Mouse (Mus musculus) limb, embryonic 10.5 days (tissue): ENCODE measurements at regions not wholly inside any gene's neighbourhood (a gene's known extent, or its start where the extent isn't known, plus 50 kb on each side); places are given as distances from the start of the nearest gene placed in this dataset.

Experiments used
- DNase-seq: peaks from one replicate; pipeline ENCODE4 v3.0.0-alpha.2; 2017; ENCODE audit warnings: low spot score
- H3K27ac ChIP-seq: fragments of 300-500 bp; sonication (generic); 2 replicates; pipeline ENCODE4 v1.5.1; 2016; ENCODE audit warnings: mild to moderate bottlenecking
- H3K27me3 ChIP-seq: fragments of 300-500 bp; sonication (generic); 2 replicates; pipeline ENCODE4 v1.6.1; 2016; ENCODE audit warnings: low read depth, mild to moderate bottlenecking; ENCODE audit not compliant: poor library complexity, severe bottlenecking
- H3K36me3 ChIP-seq: fragments of 300-500 bp; sonication (generic); 2 replicates; pipeline ENCODE4 v1.6.1; 2016; ENCODE audit warnings: mild to moderate bottlenecking, moderate library complexity
- H3K4me1 ChIP-seq: fragments of 300-500 bp; sonication (generic); 2 replicates; pipeline ENCODE4 v1.6.1; 2016
- H3K4me3 ChIP-seq: fragments of 300-500 bp; sonication (generic); 2 replicates; pipeline ENCODE4 v1.5.1; 2016; ENCODE audit warnings: mild to moderate bottlenecking, moderate library complexity
- H3K9me3 ChIP-seq: fragments of 300-500 bp; sonication (generic); replicated peaks from 2 replicates; pipeline ENCODE4 v1.6.1; 2016; ENCODE audit warnings: mild to moderate bottlenecking
- WGBS: fragments of 180-500 bp; shearing (Covaris S2); methylation state at CpG from one replicate; pipeline ENCODE4 v1.1.7; 2016; 5-methylcytosine and 5-hydroxymethylcytosine counted together

- H3K27ac ChIP-seq, result no peak overlapping the region
- no peak for DNase-seq
Observed at GRCm38 (mm10) chr10:56737073-56737472, 359.9 kb downstream of the Gja1 start.

GRCm38 (mm10) chr10:56739621-56740020, 362.5 kb downstream of the Gja1 start:
- Histone ChIP-seq H3K4me3 (no peak overlapping the region), H3K27ac (no peak overlapping the region), H3K36me3 (no peaks in the 10 kb centered on the region), H3K9me3 (no peaks in the 10 kb centered on the region), H3K27me3 (no peaks in the 10 kb centered on the region), H3K4me1 (no peaks in the 10 kb centered on the region)
- 91% methylated on average over 3 of the region's 3 CpGs for WGBS
- no peak for DNase-seq

More at GRCm38 (mm10) chr10:56737073-56737472, 359.9 kb downstream of the Gja1 start:
- Histone ChIP-seq H3K9me3 (no peaks in the 10 kb centered on the region), H3K4me3 (no peak overlapping the region), H3K27me3 (no peaks in the 10 kb centered on the region), H3K36me3 (no peaks in the 10 kb centered on the region), H3K4me1 (no peaks in the 10 kb centered on the region)

DNA sequence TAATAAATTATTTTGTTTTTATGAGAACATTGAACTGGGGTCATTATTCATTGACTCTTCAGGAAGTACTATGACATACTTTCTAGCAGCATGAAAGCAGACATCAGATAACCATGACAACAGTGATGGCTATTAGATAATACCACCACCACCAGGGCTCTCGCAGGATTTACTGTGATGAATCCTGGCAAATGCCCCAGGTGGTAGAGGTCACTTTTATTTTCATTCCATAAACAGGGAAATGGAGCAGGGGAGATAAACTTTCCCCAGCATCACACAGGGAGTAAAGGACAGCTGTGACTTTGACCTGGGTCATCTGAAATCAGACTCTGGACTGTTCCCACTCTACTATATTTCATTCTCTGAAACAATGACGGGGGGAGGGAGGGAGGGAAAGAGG, 375.0 kb downstream of the Gja1 start:
- H3K36me3 ChIP-seq, result no peaks in the 10 kb centered on the region
- H3K27ac ChIP-seq, result no peak overlapping the region
- no peaks in the 10 kb centered on the region for H3K9me3 ChIP-seq
- WGBS, result 36% methylated on average over 1 of the region's 2 CpGs
- H3K27me3 ChIP-seq, result no peaks in the 10 kb centered on the region
- DNase-seq, result no peak
- no peaks in the 10 kb centered on the region for H3K4me1 ChIP-seq
- no peak overlapping the region for H3K4me3 ChIP-seq

- Histone ChIP-seq H3K4me3 (no peak overlapping the region), H3K4me1 (no peaks in the 10 kb centered on the region), H3K27me3 (no peaks in the 10 kb centered on the region), H3K27ac (no peak overlapping the region), H3K36me3 (no peaks in the 10 kb centered on the region), H3K9me3 (no peaks in the 10 kb centered on the region)
- WGBS, result 76% methylated on average over 2 of the region's 2 CpGs
- no peak for DNase-seq
Observed at GRCm38 (mm10) chr10:56753576-56753975, 376.4 kb downstream of the Gja1 start.

DNA sequence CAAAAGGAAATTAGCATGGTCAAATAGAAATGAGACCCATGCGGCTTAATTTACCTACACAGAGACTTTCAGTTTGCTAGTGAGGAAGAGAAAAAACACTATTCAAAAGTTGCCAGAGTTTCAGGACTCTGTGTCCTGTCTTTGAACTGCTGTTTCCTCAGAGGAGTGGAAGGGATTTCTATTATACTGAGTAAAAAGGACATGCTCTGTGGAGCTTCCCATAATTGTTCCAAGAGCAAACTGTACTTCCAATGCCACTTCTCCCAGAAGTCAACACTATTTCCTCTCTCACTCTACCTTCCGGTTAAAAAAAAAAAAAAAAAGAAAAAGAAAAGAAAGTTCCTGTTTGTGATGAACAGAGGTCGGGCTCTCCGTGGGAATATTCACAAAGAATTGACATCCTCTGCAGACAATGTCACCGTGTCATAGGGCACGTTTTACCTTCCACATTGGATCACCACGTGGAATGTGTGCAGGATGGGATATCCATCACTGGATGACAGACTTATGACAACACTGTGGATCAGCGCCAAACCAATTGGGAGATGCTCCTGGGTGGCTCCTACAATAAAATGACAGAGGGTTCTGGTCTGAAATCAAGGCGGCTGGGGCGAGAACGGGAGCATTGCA, 377.5 kb downstream of the Gja1 start:
- H3K4me3 ChIP-seq, result no peak overlapping the region
- WGBS, result 82% methylated on average over 11 of the region's 11 CpGs
- no peak overlapping the region for H3K27ac ChIP-seq
- H3K36me3 ChIP-seq, result no peaks in the 10 kb centered on the region
- DNase-seq, result no peak
- H3K9me3 ChIP-seq, result no peaks in the 10 kb centered on the region
- H3K27me3 ChIP-seq, result no peaks in the 10 kb centered on the region
- H3K4me1 ChIP-seq, result no peaks in the 10 kb centered on the region

DNA sequence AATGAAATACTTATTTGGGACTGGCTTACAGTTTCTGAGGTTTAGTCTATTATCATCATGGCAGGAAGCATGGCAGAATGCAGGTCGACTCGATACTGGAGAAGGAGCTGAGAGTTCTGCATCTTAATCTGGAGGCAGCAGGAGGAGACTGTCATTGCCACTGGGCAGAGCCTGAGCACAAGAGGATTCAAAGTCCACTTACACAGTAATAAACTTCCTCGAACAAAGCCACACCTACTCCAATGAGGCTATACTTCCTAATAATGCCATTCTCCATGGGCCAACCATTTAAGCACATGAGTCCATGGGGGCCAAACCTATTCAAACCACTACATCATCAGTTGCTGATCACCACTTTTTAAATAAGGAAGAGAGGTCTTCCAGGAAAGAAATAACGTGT, 393.5 kb downstream of the Gja1 start:
- no peak overlapping the region for H3K27ac ChIP-seq
- no peak for DNase-seq
- no peaks in the 10 kb centered on the region for H3K36me3 ChIP-seq
- no peaks in the 10 kb centered on the region for H3K9me3 ChIP-seq
- no peaks in the 10 kb centered on the region for H3K4me1 ChIP-seq
- 89% methylated on average over 4 of the region's 4 CpGs for WGBS
- no peak overlapping the region for H3K4me3 ChIP-seq
- no peaks in the 10 kb centered on the region for H3K27me3 ChIP-seq

DNA sequence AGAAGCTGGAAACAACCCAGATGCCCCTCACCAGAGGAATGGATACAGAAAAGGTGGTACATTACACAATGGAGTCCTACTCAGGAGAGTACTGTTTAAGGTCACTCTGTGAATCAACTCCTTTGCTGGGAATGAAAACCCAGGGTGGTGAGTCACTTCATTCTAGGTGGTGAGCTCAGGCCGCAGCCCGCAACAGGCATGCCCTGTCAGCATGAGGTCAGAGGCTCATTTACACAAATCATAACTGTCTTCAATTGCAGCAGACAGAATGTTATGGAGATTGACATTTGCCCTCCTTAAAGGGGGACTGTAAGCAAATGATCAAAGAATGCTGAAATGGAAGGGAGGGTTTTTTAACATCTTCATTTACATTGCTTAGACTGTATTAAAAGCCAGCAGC, 405.1 kb downstream of the Gja1 start:
- Histone ChIP-seq H3K27me3 (no peaks in the 10 kb centered on the region), H3K4me3 (no peak overlapping the region), H3K9me3 (no peaks in the 10 kb centered on the region), H3K36me3 (no peaks in the 10 kb centered on the region), H3K27ac (no peak overlapping the region), H3K4me1 (no peaks in the 10 kb centered on the region)
- 86% methylated on average over 2 of the region's 2 CpGs for WGBS
- no peak for DNase-seq

DNA sequence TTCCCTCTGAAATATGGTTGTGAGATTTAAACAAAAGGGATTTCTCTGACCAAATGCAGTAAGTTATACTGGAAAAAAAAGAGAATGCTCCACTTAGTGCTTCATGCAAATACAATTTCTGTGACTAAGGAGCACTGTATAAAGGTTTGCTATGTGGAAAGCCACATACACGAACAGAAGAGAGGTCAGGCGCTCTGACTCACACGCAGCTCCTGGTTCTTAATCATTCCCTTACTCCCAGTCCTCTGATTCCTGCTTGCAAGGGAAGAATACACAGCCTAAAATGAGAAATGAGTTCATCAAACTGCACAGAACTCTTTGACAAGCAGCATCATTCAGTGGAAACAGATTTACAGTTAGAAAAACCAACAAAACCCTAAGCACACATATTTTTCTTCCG, 406.8 kb downstream of the Gja1 start:
- DNase-seq, result no peak
- H3K4me1 ChIP-seq, result no peaks in the 10 kb centered on the region
- no peaks in the 10 kb centered on the region for H3K36me3 ChIP-seq
- H3K9me3 ChIP-seq, result no peaks in the 10 kb centered on the region
- H3K27ac ChIP-seq, result no peak overlapping the region
- 86% methylated on average over 4 of the region's 4 CpGs for WGBS
- no peaks in the 10 kb centered on the region for H3K27me3 ChIP-seq
- no peak overlapping the region for H3K4me3 ChIP-seq

GRCm38 (mm10) chr10:56788081-56788480, 411.0 kb downstream of the Gja1 start:
- H3K9me3 ChIP-seq, result no peaks in the 10 kb centered on the region
- H3K27ac ChIP-seq, result no peak overlapping the region
- H3K36me3 ChIP-seq, result no peaks in the 10 kb centered on the region
- no peaks in the 10 kb centered on the region for H3K4me1 ChIP-seq
- H3K27me3 ChIP-seq, result no peaks in the 10 kb centered on the region
- no peak overlapping the region for H3K4me3 ChIP-seq
- 81% methylated on average over 4 of the region's 4 CpGs for WGBS
- DNase-seq, result no peak

GRCm38 (mm10) chr10:56793074-56793473, 415.9 kb downstream of the Gja1 start:
- Histone ChIP-seq H3K4me3 (no peak overlapping the region), H3K4me1 (peaks cover 13% of the 10 kb centered on the region), H3K27ac (0 out of 2 replicates have a peak overlapping the region, but pooled peaks have one; percentile 19), H3K27me3 (no peaks in the 10 kb centered on the region), H3K36me3 (no peaks in the 10 kb centered on the region), H3K9me3 (no peaks in the 10 kb centered on the region)
- DNase-seq, result no peak
- WGBS, result 73% methylated on average over 8 of the region's 8 CpGs

GRCm38 (mm10) chr10:56795396-56795795, 418.3 kb downstream of the Gja1 start:
- Histone ChIP-seq H3K36me3 (no peaks in the 10 kb centered on the region), H3K27ac (peak overlapping the region; percentile 9; the same call in 1 of the 2 replicates), H3K4me1 (peaks cover 13% of the 10 kb centered on the region), H3K4me3 (no peak overlapping the region), H3K27me3 (no peaks in the 10 kb centered on the region), H3K9me3 (no peaks in the 10 kb centered on the region)
- peak; percentile 51 for DNase-seq
- 36% methylated on average over 3 of the region's 3 CpGs for WGBS

GRCm38 (mm10) chr10:56799307-56799706, 422.2 kb downstream of the Gja1 start:
- Histone ChIP-seq H3K27ac (no peak overlapping the region), H3K36me3 (no peaks in the 10 kb centered on the region), H3K27me3 (no peaks in the 10 kb centered on the region), H3K4me1 (peaks cover 13% of the 10 kb centered on the region), H3K9me3 (no peaks in the 10 kb centered on the region), H3K4me3 (no peak overlapping the region)
- DNase-seq, result no peak
- WGBS, result 91% methylated on average over 3 of the region's 3 CpGs

DNA sequence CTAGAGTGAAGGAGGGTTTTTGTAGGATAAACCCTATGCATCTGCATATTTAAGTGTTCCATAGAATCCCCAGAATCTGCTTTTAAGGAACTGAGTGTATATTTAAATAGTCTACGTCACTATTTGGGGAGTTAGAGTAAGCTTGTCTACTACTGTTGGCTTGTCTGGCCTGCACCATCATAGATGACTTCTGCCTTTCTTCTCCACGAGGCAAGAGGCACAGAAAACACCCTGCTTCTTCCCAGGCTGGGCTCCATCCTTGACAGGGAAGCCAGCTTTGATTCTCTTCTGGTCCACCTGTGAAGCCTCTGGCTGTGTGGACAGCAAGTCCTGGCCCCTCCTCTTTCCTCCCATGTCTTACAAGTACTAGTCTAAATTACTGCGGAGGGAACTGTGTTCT, 422.6 kb downstream of the Gja1 start:
- Histone ChIP-seq H3K36me3 (no peaks in the 10 kb centered on the region), H3K27me3 (no peaks in the 10 kb centered on the region), H3K27ac (no peak overlapping the region), H3K4me3 (no peak overlapping the region), H3K4me1 (peaks cover 13% of the 10 kb centered on the region), H3K9me3 (no peaks in the 10 kb centered on the region)
- no peak for DNase-seq
- 65% methylated on average over 3 of the region's 3 CpGs for WGBS

- Histone ChIP-seq H3K9me3 (no peaks in the 10 kb centered on the region), H3K27ac (no peak overlapping the region), H3K27me3 (no peaks in the 10 kb centered on the region), H3K4me3 (no peak overlapping the region), H3K4me1 (no peaks in the 10 kb centered on the region), H3K36me3 (no peaks in the 10 kb centered on the region)
- 74% methylated on average over 1 of the region's 1 CpGs for WGBS
- DNase-seq, result no peak
Observed at GRCm38 (mm10) chr10:56809006-56809405, 431.9 kb downstream of the Gja1 start.
